Mouse (Mus musculus) forebrain, embryonic 13.5 days (tissue): ENCODE measurements around the gene Srxn1. TPM values are rescaled to one million over a fixed set of nuclear protein-coding genes. Genes with fewer than 3 reads are reported as not detected.
A peak's percentile ranks its signal among the peaks of the same experiment; 100 is the strongest.

Source experiments
- ATAC-seq: fragments of 200-750 bp; cut with Nextera tagmentation; 2 replicates; pipeline ENCODE4 v1.8.0; 2017
- H3K27ac ChIP-seq: fragments of 300-500 bp; sonication (generic); 2 replicates; pipeline ENCODE4 v1.5.1; 2015; ENCODE audit warnings: inconsistent platforms, mild to moderate bottlenecking, moderate library complexity
- H3K27me3 ChIP-seq: fragments of 300-500 bp; sonication (generic); 2 replicates; pipeline ENCODE4 v1.6.1; 2015; ENCODE audit warnings: mild to moderate bottlenecking, inconsistent platforms
- H3K36me3 ChIP-seq: fragments of 300-500 bp; sonication (generic); 2 replicates; pipeline ENCODE4 v1.6.1; 2015; ENCODE audit warnings: mild to moderate bottlenecking, inconsistent platforms; ENCODE audit not compliant: poor library complexity, severe bottlenecking
- H3K4me1 ChIP-seq: fragments of 300-500 bp; sonication (generic); 2 replicates; pipeline ENCODE4 v1.6.1; 2015; ENCODE audit warnings: inconsistent platforms
- H3K4me2 ChIP-seq: fragments of 300-500 bp; sonication (generic); 2 replicates; pipeline ENCODE4 v1.6.1; 2015; ENCODE audit warnings: inconsistent platforms, mild to moderate bottlenecking, moderate library complexity
- H3K4me3 ChIP-seq: fragments of 300-500 bp; sonication (generic); 2 replicates; pipeline ENCODE4 v1.5.1; 2015; ENCODE audit warnings: mild to moderate bottlenecking, inconsistent platforms
- H3K9ac ChIP-seq: fragments of 300-500 bp; sonication (generic); 2 replicates; pipeline ENCODE4 v1.6.1; 2015; ENCODE audit warnings: mild to moderate bottlenecking, inconsistent platforms
- H3K9me3 ChIP-seq: fragments of 300-500 bp; sonication (generic); replicated peaks from 2 replicates; pipeline ENCODE4 v1.6.1; 2016; ENCODE audit warnings: inconsistent platforms
- WGBS: fragments of 180-500 bp; shearing (Covaris S2); methylation state at CpG from one replicate; pipeline ENCODE4 v1.1.7; 2015; 5-methylcytosine and 5-hydroxymethylcytosine counted together
- polyA plus RNA-seq: library from polyadenylated mRNA; unstranded; fragments of >200 nt; fragmentation: Nextera tagmentation; extraction: Ambion mirVana; gene quantifications from 2 replicates; pipeline ENCODE4 v1.2.1, GENCODE M21; 2015

Gene Srxn1
- polyA plus RNA-seq, 1 experiment from 2014 or later, result 10.3 TPM

- peak within 1 kb of the TSS; percentile 99 for H3K9ac ChIP-seq
- H3K36me3 ChIP-seq, result peaks cover 3% of the 10 kb centered on the region; the same call in 1 of the 2 replicates
- under 1% methylated on average over 23 of the region's 24 CpGs for WGBS
- peak within 1 kb of the TSS; percentile 90 for H3K4me2 ChIP-seq
- peaks cover 68% of the 10 kb centered on the region for H3K4me1 ChIP-seq
- H3K9me3 ChIP-seq, result no peaks in the 10 kb centered on the region
- peaks cover 15% of the 10 kb centered on the region; the same call in 1 of the 2 replicates for H3K27me3 ChIP-seq
- ATAC-seq, result peak; percentile 78
- peak within 1 kb of the TSS; percentile 89 for H3K4me3 ChIP-seq
- peak within 1 kb of the TSS; percentile 98 for H3K27ac ChIP-seq
These were observed 24.4 kb upstream of the Srxn1 start, which contains the start of gene Scrt2 for GRCm38 (mm10) chr2:152080685-152081541. Gene Scrt2 (plus strand): TSS chr2:152081529.

GRCm38 (mm10) chr2:152081641-152082448 is 23.5 kb upstream of the Srxn1 start:
- Histone ChIP-seq H3K9me3 (no peaks in the 10 kb centered on the region), H3K9ac (peak overlapping the region; percentile 99), H3K4me1 (peaks cover 73% of the 10 kb centered on the region), H3K36me3 (peaks cover 9% of the 10 kb centered on the region; the same call in 1 of the 2 replicates), H3K27me3 (peaks cover 15% of the 10 kb centered on the region; the same call in 1 of the 2 replicates), H3K4me2 (peak overlapping the region; percentile 90), H3K27ac (peak overlapping the region; percentile 98), H3K4me3 (peak overlapping the region; percentile 89)
- ATAC-seq, result peak; percentile 72
- under 1% methylated on average over 77 of the region's 81 CpGs for WGBS

- peak; percentile 37 for ATAC-seq
- WGBS, result 22% methylated on average over 7 of the region's 7 CpGs
These were observed 22.6 kb upstream of the Srxn1 start for GRCm38 (mm10) chr2:152082456-152083285.

GRCm38 (mm10) chr2:152083411-152083810 is 21.9 kb upstream of the Srxn1 start:
- Histone ChIP-seq H3K27me3 (peaks cover 5% of the 10 kb centered on the region; the same call in 1 of the 2 replicates), H3K9ac (peak overlapping the region; percentile 99), H3K4me2 (peak overlapping the region; percentile 90), H3K4me1 (peaks cover 86% of the 10 kb centered on the region), H3K36me3 (peaks cover 17% of the 10 kb centered on the region), H3K9me3 (no peaks in the 10 kb centered on the region), H3K4me3 (peak overlapping the region; percentile 89), H3K27ac (peak overlapping the region; percentile 67)
- no peak for ATAC-seq
- WGBS, result 70% methylated on average over 4 of the region's 4 CpGs

More at GRCm38 (mm10) chr2:152082456-152083285, 22.6 kb upstream of the Srxn1 start:
- H3K36me3 ChIP-seq, result peaks cover 9% of the 10 kb centered on the region
- peaks cover 11% of the 10 kb centered on the region; the same call in 1 of the 2 replicates for H3K27me3 ChIP-seq
- H3K4me2 ChIP-seq, result peak overlapping the region; percentile 90
- H3K9me3 ChIP-seq, result no peaks in the 10 kb centered on the region
- peak overlapping the region; percentile 98 for H3K27ac ChIP-seq
- H3K9ac ChIP-seq, result peak overlapping the region; percentile 99
- H3K4me3 ChIP-seq, result peak overlapping the region; percentile 89
- peaks cover 78% of the 10 kb centered on the region for H3K4me1 ChIP-seq

- peaks cover 88% of the 10 kb centered on the region for H3K4me1 ChIP-seq
- H3K36me3 ChIP-seq, result peaks cover 20% of the 10 kb centered on the region
- WGBS, result 37% methylated on average over 6 of the region's 6 CpGs
- no peak for ATAC-seq
- H3K4me2 ChIP-seq, result peak overlapping the region; percentile 90
- H3K9ac ChIP-seq, result peak overlapping the region; percentile 99
- peak overlapping the region; percentile 89 for H3K4me3 ChIP-seq
- H3K27ac ChIP-seq, result peak overlapping the region; percentile 67
- H3K27me3 ChIP-seq, result peaks cover 3% of the 10 kb centered on the region; the same call in 1 of the 2 replicates
- no peaks in the 10 kb centered on the region for H3K9me3 ChIP-seq
These were observed 21.0 kb upstream of the Srxn1 start for GRCm38 (mm10) chr2:152084298-152084697.

GRCm38 (mm10) chr2:152085414-152085813 is 19.9 kb upstream of the Srxn1 start:
- Histone ChIP-seq H3K9me3 (no peaks in the 10 kb centered on the region), H3K36me3 (peaks cover 25% of the 10 kb centered on the region), H3K4me3 (peak overlapping the region; percentile 89), H3K4me2 (peak overlapping the region; percentile 90), H3K27ac (peak overlapping the region; percentile 35; the same call in 1 of the 2 replicates), H3K4me1 (peaks cover 79% of the 10 kb centered on the region), H3K27me3 (no peaks in the 10 kb centered on the region), H3K9ac (peak overlapping the region; percentile 99)
- ATAC-seq, result no peak
- WGBS, result 79% methylated on average over 6 of the region's 6 CpGs

GRCm38 (mm10) chr2:152086451-152086850 is 18.9 kb upstream of the Srxn1 start:
- 65% methylated on average over 6 of the region's 6 CpGs for WGBS
- Histone ChIP-seq H3K27me3 (peaks cover 2% of the 10 kb centered on the region), H3K4me2 (peak overlapping the region; percentile 90), H3K9me3 (no peaks in the 10 kb centered on the region), H3K4me3 (peak overlapping the region; percentile 17), H3K9ac (peak overlapping the region; percentile 45), H3K4me1 (peaks cover 82% of the 10 kb centered on the region), H3K36me3 (peaks cover 31% of the 10 kb centered on the region), H3K27ac (peak overlapping the region; percentile 6)
- no peak for ATAC-seq

- peak overlapping the region; percentile 6 for H3K27ac ChIP-seq
- peak overlapping the region; percentile 45 for H3K9ac ChIP-seq
- H3K9me3 ChIP-seq, result no peaks in the 10 kb centered on the region
- H3K4me2 ChIP-seq, result peak overlapping the region; percentile 90
- H3K4me3 ChIP-seq, result peak overlapping the region; percentile 17
- H3K36me3 ChIP-seq, result peaks cover 34% of the 10 kb centered on the region
- 79% methylated on average over 5 of the region's 5 CpGs for WGBS
- ATAC-seq, result no peak
- peaks cover 8% of the 10 kb centered on the region for H3K27me3 ChIP-seq
- peaks cover 87% of the 10 kb centered on the region for H3K4me1 ChIP-seq
These were observed 18.2 kb upstream of the Srxn1 start for GRCm38 (mm10) chr2:152087111-152087510.

- peaks cover 86% of the 10 kb centered on the region for H3K4me1 ChIP-seq
- H3K4me3 ChIP-seq, result no peak overlapping the region
- no peak overlapping the region for H3K4me2 ChIP-seq
- no peak for ATAC-seq
- WGBS, result 5% methylated on average over 4 of the region's 4 CpGs
- H3K9ac ChIP-seq, result no peak overlapping the region
- H3K27me3 ChIP-seq, result peaks cover 28% of the 10 kb centered on the region
- peaks cover 42% of the 10 kb centered on the region for H3K36me3 ChIP-seq
- H3K27ac ChIP-seq, result no peak overlapping the region
- H3K9me3 ChIP-seq, result no peaks in the 10 kb centered on the region
These were observed 16.2 kb upstream of the Srxn1 start for GRCm38 (mm10) chr2:152089078-152089477.

- H3K9ac ChIP-seq, result no peak overlapping the region
- no peak overlapping the region for H3K4me2 ChIP-seq
- no peaks in the 10 kb centered on the region for H3K9me3 ChIP-seq
- WGBS, result 81% methylated on average over 5 of the region's 5 CpGs
- H3K4me1 ChIP-seq, result peaks cover 86% of the 10 kb centered on the region
- H3K4me3 ChIP-seq, result no peak overlapping the region
- H3K36me3 ChIP-seq, result peaks cover 47% of the 10 kb centered on the region
- ATAC-seq, result no peak
- no peak overlapping the region for H3K27ac ChIP-seq
- H3K27me3 ChIP-seq, result peaks cover 33% of the 10 kb centered on the region
These were observed 15.7 kb upstream of the Srxn1 start for GRCm38 (mm10) chr2:152089581-152089980.

- peaks cover 86% of the 10 kb centered on the region for H3K4me1 ChIP-seq
- no peak overlapping the region for H3K27ac ChIP-seq
- 83% methylated on average over 5 of the region's 5 CpGs for WGBS
- ATAC-seq, result no peak
- no peak overlapping the region for H3K4me3 ChIP-seq
- H3K27me3 ChIP-seq, result peaks cover 40% of the 10 kb centered on the region
- H3K9ac ChIP-seq, result no peak overlapping the region
- H3K36me3 ChIP-seq, result peaks cover 45% of the 10 kb centered on the region
- no peak overlapping the region for H3K4me2 ChIP-seq
- no peaks in the 10 kb centered on the region for H3K9me3 ChIP-seq
These were observed 14.8 kb upstream of the Srxn1 start for GRCm38 (mm10) chr2:152090486-152090885.
